Mouse (Mus musculus) heart, adult 18-20 months (tissue): ENCODE measurements around the gene Shisa3. TPM values are rescaled to one million over a fixed set of nuclear protein-coding genes. Genes with fewer than 3 reads are reported as not detected.

ENCODE experiments used
- microRNA-seq, 2 experiments: library from miRNA; unstranded; fragments of <30 nt; microRNA quantifications; one replicate each; pipeline ENCODE4 v1.2.0; 2022
- total RNA-seq, 2 experiments: library from RNA; stranded (reverse); gene quantifications; 2 replicates each; pipeline ENCODE4 v1.2.3; 2021

Gene Shisa3
- total RNA-seq, 2 experiments from 2014 or later, result 1.3 to 1.5 TPM

Small RNA genes within 50 kb of the gene (microRNA-seq; reads per million reads assigned to microRNA genes)
- 0 reads per million in 2 experiments for gene Gm23617

Other genes starting within 250 kb of the Shisa3 start
- 1 to 10 TPM; 3.5 to 3.9 TPM for gene Bend4, start 179.6 kb upstream of the Shisa3 start, total RNA-seq
- gene Atp8a1, start 239.6 kb downstream of the Shisa3 start, total RNA-seq, result 10 to 100 TPM; 26.9 to 30.1 TPM